Mouse (Mus musculus) stomach, embryonic 16.5 days (tissue): ENCODE measurements around the gene A930004D18Rik. TPM values are rescaled to one million over a fixed set of nuclear protein-coding genes. Genes with fewer than 3 reads are reported as not detected.
A peak's percentile ranks its signal among the peaks of the same experiment; 100 is the strongest.

Experiments
- ATAC-seq: fragments of 200-750 bp; cut with Nextera tagmentation; 2 replicates; pipeline ENCODE4 v1.8.0; 2017; ENCODE audit warnings: moderate number of reproducible peaks, moderate TSS enrichment; ENCODE audit not compliant: insufficient read depth, low FRiP score
- H3K27ac ChIP-seq: fragments of 300-500 bp; sonication (generic); 2 replicates; pipeline ENCODE4 v1.5.1; 2014; ENCODE audit warnings: low read length
- H3K27me3 ChIP-seq: fragments of 300-500 bp; sonication (generic); 2 replicates; pipeline ENCODE4 v1.6.1; 2014; ENCODE audit warnings: low read length, control low read depth, mixed read lengths; ENCODE audit not compliant: control insufficient read depth, insufficient read depth
- H3K36me3 ChIP-seq: fragments of 300-500 bp; sonication (generic); 2 replicates; pipeline ENCODE4 v1.6.1; 2014; ENCODE audit warnings: low read length; ENCODE audit not compliant: control insufficient read depth, insufficient read depth
- H3K4me1 ChIP-seq: fragments of 300-500 bp; sonication (generic); 2 replicates; pipeline ENCODE4 v1.6.1; 2014; ENCODE audit warnings: low read length, control low read depth, mixed read lengths; ENCODE audit not compliant: control insufficient read depth, insufficient read depth
- H3K4me2 ChIP-seq: fragments of 300-500 bp; sonication (generic); 2 replicates; pipeline ENCODE4 v1.6.1; 2014; ENCODE audit warnings: low read depth, low read length, mixed read lengths
- H3K4me3 ChIP-seq: fragments of 300-500 bp; sonication (generic); replicated peaks from 2 replicates; pipeline ENCODE4 v1.5.1; 2014; ENCODE audit warnings: mild to moderate bottlenecking, low read length
- H3K9ac ChIP-seq: fragments of 300-500 bp; sonication (generic); 2 replicates; pipeline ENCODE4 v1.6.1; 2014; ENCODE audit warnings: low read length
- H3K9me3 ChIP-seq: fragments of 300-500 bp; sonication (generic); replicated peaks from 2 replicates; pipeline ENCODE4 v1.6.1; 2016; ENCODE audit warnings: low read length, control low read depth; ENCODE audit not compliant: control insufficient read depth
- WGBS: fragments of 180-500 bp; shearing (Covaris S2); extraction: QIAGEN DNeasy Blood & Tissue Kit; methylation state at CpG from one replicate; pipeline ENCODE4 v1.1.7; 2014; 5-methylcytosine and 5-hydroxymethylcytosine counted together
- polyA plus RNA-seq: library from polyadenylated mRNA; unstranded; fragments of >200 nt; fragmentation: Nextera tagmentation; extraction: Ambion mirVana; gene quantifications from 2 replicates; pipeline ENCODE4 v1.2.1, GENCODE M21; 2015

A930004D18Rik gene
- polyA plus RNA-seq: 10.5 and 11.1 TPM in 2 replicates

GRCm38 (mm10) chr2:18037491-18037890, at the start of gene A930004D18Rik:
Gene A930004D18Rik (minus strand): TSS chr2:18037737.
- ATAC-seq: no peak
- Histone ChIP-seq H3K4me1 (peaks cover 21% of the 10 kb centered on the region), H3K36me3 (no peaks in the 10 kb centered on the region), H3K9me3 (no peaks in the 10 kb centered on the region), H3K9ac (no peak within 1 kb of the TSS), H3K4me2 (no peak within 1 kb of the TSS), H3K27ac (no peak within 1 kb of the TSS), H3K4me3 (no peak within 1 kb of the TSS), H3K27me3 (no peaks in the 10 kb centered on the region)
- 73% methylated on average over 2 of the region's 2 CpGs for WGBS

GRCm38 (mm10) chr2:18080182-18080860, 42.8 kb upstream of the A930004D18Rik start:
- H3K9ac ChIP-seq: no peak overlapping the region
- H3K36me3 ChIP-seq: peaks cover 24% of the 10 kb centered on the region
- no peaks in the 10 kb centered on the region for H3K4me1 ChIP-seq
- ATAC-seq: no peak
- H3K4me2 ChIP-seq: no peak overlapping the region
- H3K9me3 ChIP-seq: no peaks in the 10 kb centered on the region
- no peak overlapping the region for H3K27ac ChIP-seq
- no peaks in the 10 kb centered on the region for H3K27me3 ChIP-seq
- 93% methylated on average over 2 of the region's 2 CpGs for WGBS
- no peak overlapping the region for H3K4me3 ChIP-seq

GRCm38 (mm10) chr2:18071947-18072346, 34.4 kb upstream of the A930004D18Rik start:
- Histone ChIP-seq H3K4me2 (no peak overlapping the region), H3K27me3 (no peaks in the 10 kb centered on the region), H3K4me3 (no peak overlapping the region), H3K27ac (no peak overlapping the region), H3K4me1 (no peaks in the 10 kb centered on the region), H3K9ac (no peak overlapping the region), H3K36me3 (peaks cover 2% of the 10 kb centered on the region; the same call in 1 of the 2 replicates), H3K9me3 (no peaks in the 10 kb centered on the region)
- ATAC-seq: no peak
- WGBS: 84% methylated on average over 2 of the region's 2 CpGs

- H3K9ac ChIP-seq: no peak overlapping the region
- H3K27me3 ChIP-seq: no peaks in the 10 kb centered on the region
- 86% methylated on average over 4 of the region's 4 CpGs for WGBS
- no peak overlapping the region for H3K4me2 ChIP-seq
- no peak overlapping the region for H3K4me3 ChIP-seq
- H3K4me1 ChIP-seq: peaks cover 11% of the 10 kb centered on the region
- no peaks in the 10 kb centered on the region for H3K9me3 ChIP-seq
- no peak for ATAC-seq
- H3K36me3 ChIP-seq: no peaks in the 10 kb centered on the region; the same call in 1 of the 2 replicates
- H3K27ac ChIP-seq: no peak overlapping the region
These were observed 30.7 kb upstream of the A930004D18Rik start for GRCm38 (mm10) chr2:18068071-18068796.

- Histone ChIP-seq H3K27me3 (no peaks in the 10 kb centered on the region), H3K9ac (no peak overlapping the region), H3K4me1 (peaks cover 11% of the 10 kb centered on the region), H3K9me3 (no peaks in the 10 kb centered on the region), H3K4me2 (peak overlapping the region; percentile 85; the same call in 1 of the 2 replicates), H3K27ac (no peak overlapping the region), H3K36me3 (no peaks in the 10 kb centered on the region; the same call in 1 of the 2 replicates), H3K4me3 (no peak overlapping the region)
- ATAC-seq: no peak
These were observed 28.9 kb upstream of the A930004D18Rik start for GRCm38 (mm10) chr2:18066436-18066835.

DNA sequence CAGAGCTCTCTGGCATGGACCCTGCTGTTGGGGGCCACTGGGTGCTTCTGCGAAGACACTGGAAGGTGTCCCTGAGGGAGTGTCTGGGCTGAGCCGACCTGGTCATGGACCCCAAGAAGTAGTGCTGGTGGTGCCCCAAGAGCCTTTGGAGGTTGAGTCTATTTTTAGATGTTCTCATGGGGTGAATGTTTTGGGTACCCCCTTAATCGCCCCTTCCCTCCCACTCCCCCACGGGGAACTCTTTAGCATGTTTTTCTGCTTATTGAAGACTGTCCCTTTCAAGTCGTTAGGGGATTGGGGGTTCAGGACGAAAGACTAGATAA, 28.1 kb upstream of the A930004D18Rik start:
- WGBS: 6% methylated on average over 6 of the region's 6 CpGs

DNA sequence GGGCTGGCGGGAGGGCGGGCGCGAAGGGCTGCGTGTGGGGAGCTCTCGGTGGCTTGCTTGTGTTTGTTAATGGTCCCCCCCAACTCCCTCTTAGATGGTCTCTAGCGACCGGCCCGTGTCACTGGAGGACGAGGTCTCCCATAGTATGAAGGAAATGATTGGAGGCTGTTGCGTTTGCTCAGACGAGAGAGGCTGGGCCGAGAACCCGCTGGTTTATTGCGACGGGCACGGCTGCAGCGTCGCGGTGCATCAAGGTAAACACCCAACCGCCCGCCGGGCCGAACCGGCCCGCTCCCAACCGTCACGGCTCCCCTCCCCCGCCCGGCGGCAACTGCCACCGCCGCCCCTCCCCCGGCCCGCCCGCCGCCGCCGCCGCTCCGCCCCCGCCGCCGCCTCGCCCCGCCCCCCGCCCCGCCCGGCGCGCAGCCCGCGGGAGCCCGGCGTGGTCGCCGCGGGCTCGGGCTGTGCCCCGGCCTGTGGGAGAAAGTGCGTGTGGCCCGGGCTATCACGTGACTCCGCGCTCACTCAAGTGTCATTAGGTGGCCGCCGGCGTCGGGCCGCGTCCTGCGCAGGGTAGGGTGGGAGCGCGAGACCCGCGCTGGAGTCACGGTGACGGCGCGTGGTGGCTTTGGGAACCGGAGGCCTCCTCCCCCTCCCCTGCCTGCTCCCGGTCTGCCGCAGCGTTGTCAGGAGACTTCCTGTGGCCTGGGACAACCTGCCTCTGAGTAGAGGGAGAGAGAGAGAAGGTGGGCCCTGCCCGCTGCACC, 27.6 kb upstream of the A930004D18Rik start:
- H3K36me3 ChIP-seq: no peaks in the 10 kb centered on the region; the same call in 1 of the 2 replicates
- ATAC-seq: peak; percentile 45
- H3K4me3 ChIP-seq: peak overlapping the region; percentile 88
- H3K4me1 ChIP-seq: peaks cover 11% of the 10 kb centered on the region
- no peaks in the 10 kb centered on the region for H3K27me3 ChIP-seq
- no peaks in the 10 kb centered on the region for H3K9me3 ChIP-seq
- peak overlapping the region; percentile 85 for H3K4me2 ChIP-seq
- WGBS: under 1% methylated on average over 69 of the region's 85 CpGs
- H3K9ac ChIP-seq: peak overlapping the region; percentile 100
- peak overlapping the region; percentile 99 for H3K27ac ChIP-seq

More for the DNA sequence above, 28.1 kb upstream of the A930004D18Rik start:
- Histone ChIP-seq H3K9ac (peak overlapping the region; percentile 100), H3K4me2 (peak overlapping the region; percentile 85), H3K9me3 (no peaks in the 10 kb centered on the region), H3K36me3 (no peaks in the 10 kb centered on the region; the same call in 1 of the 2 replicates), H3K27me3 (no peaks in the 10 kb centered on the region), H3K4me3 (peak overlapping the region; percentile 88), H3K27ac (peak overlapping the region; percentile 73), H3K4me1 (peaks cover 11% of the 10 kb centered on the region)
- no peak for ATAC-seq

GRCm38 (mm10) chr2:18064356-18064858, 26.9 kb upstream of the A930004D18Rik start:
- no peaks in the 10 kb centered on the region for H3K9me3 ChIP-seq
- peak overlapping the region; percentile 99 for H3K27ac ChIP-seq
- no peaks in the 10 kb centered on the region; the same call in 1 of the 2 replicates for H3K36me3 ChIP-seq
- peak overlapping the region; percentile 85 for H3K4me2 ChIP-seq
- ATAC-seq: peak; percentile 97
- H3K4me3 ChIP-seq: peak overlapping the region; percentile 88
- WGBS: under 1% methylated on average over 50 of the region's 58 CpGs
- H3K27me3 ChIP-seq: no peaks in the 10 kb centered on the region
- H3K4me1 ChIP-seq: peaks cover 11% of the 10 kb centered on the region
- H3K9ac ChIP-seq: peak overlapping the region; percentile 100
